Mouse (Mus musculus) left cerebral cortex, postnatal 4 days (tissue): Measurements from ENCODE around the gene Gm11563. TPM values are rescaled to one million over a fixed set of nuclear protein-coding genes. Genes with fewer than 3 reads are reported as not detected.

Experiments
- DNase-seq: peaks from one replicate; pipeline ENCODE4 v3.0.0-alpha.2; 2022
- intact Hi-C: fragments of 180-260 bp; cut with DNase I; formaldehyde crosslinking; loops from one replicate; pipeline ENCODE4 v1.15.1; 2025
- total RNA-seq, 2 experiments: library from RNA; stranded (reverse); gene quantifications; 2 replicates each; pipeline ENCODE4 v1.2.3; 2021

Gene Gm11563
- total RNA-seq, 2 experiments from 2014 or later: not detected

DNA sequence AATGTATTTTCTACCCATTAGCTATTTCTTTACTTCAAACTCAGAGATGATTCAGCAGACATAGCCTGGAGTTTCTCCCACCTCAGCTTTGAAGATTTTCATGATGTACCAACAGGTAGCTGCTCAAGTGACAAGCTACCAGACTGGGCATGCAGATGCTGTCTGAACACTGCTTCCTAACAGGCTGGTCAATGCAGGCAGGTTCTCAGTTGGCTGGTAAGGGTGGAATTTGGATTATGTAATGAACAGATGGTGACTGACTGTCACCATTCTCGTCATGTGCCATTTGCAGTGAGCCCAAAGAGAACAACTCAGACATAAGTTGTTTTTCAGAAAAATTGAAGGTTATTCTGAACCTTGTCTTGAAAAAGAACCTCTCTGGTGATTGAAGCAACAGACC is 49.6 kb downstream of the Gm11563 start:
- no peak for DNase-seq

More for the DNA sequence above, 49.6 kb downstream of the Gm11563 start:
- intact Hi-C loops: no loop called here

Other genes starting within 250 kb of the Gm11563 start
- gene Krt12, start 236.7 kb downstream of the Gm11563 start, total RNA-seq: 1 to 10 TPM; 1.2 to 1.7 TPM
- gene Krt20, start 220.8 kb downstream of the Gm11563 start, total RNA-seq: not detected
- gene Krt23, start 165.8 kb downstream of the Gm11563 start, total RNA-seq: not detected
- not detected for gene Krt39, start 137.6 kb downstream of the Gm11563 start, total RNA-seq
- gene Krt40, start 115.8 kb downstream of the Gm11563 start, total RNA-seq: not detected
- not detected for gene Krtap3-3, start 108.1 kb downstream of the Gm11563 start, total RNA-seq
- not detected for gene Krtap3-2, start 102.1 kb downstream of the Gm11563 start, total RNA-seq
- gene Gm11939, start 99.5 kb downstream of the Gm11563 start, total RNA-seq: not detected
- not detected for gene Krtap3-1, start 92.3 kb downstream of the Gm11563 start, total RNA-seq
- not detected for gene Krtap1-5, start 77.9 kb downstream of the Gm11563 start, total RNA-seq
- gene Krtap1-4, start 75.3 kb downstream of the Gm11563 start, total RNA-seq: not detected
- not detected for gene Krtap1-3, start 67.6 kb downstream of the Gm11563 start, total RNA-seq
- not detected for gene Krtap9-3, start 60.9 kb downstream of the Gm11563 start, total RNA-seq
- gene Gm11938, start 55.7 kb downstream of the Gm11563 start, total RNA-seq: not detected
- gene Gm11937, start 48.8 kb downstream of the Gm11563 start, total RNA-seq: not detected
- not detected for gene Krtap2-4, start 44.1 kb downstream of the Gm11563 start, total RNA-seq
- not detected for gene Gm11562, start 38.5 kb downstream of the Gm11563 start, total RNA-seq
- not detected for gene Krtap4-1, start 30.7 kb downstream of the Gm11563 start, total RNA-seq
- gene Krtap4-2, start 23.9 kb downstream of the Gm11563 start, total RNA-seq: not detected
- not detected for gene Krtap4-7, start 14.9 kb downstream of the Gm11563 start, total RNA-seq
- gene Gm11555, start 8.7 kb downstream of the Gm11563 start, total RNA-seq: not detected
- gene Krtap4-6, start 7.0 kb upstream of the Gm11563 start, total RNA-seq: not detected
- gene Gm14190, start 31.8 kb upstream of the Gm11563 start, total RNA-seq: not detected
- not detected for gene Gm14180, start 75.3 kb upstream of the Gm11563 start, total RNA-seq
- gene Gm11595, start 114.0 kb upstream of the Gm11563 start, total RNA-seq: not detected
- gene Krtap4-8, start 121.7 kb upstream of the Gm11563 start, total RNA-seq: not detected
- not detected for gene Krtap4-9, start 126.2 kb upstream of the Gm11563 start, total RNA-seq
- gene Gm11596, start 134.5 kb upstream of the Gm11563 start, total RNA-seq: not detected
- not detected for gene Gm11569, start 140.0 kb upstream of the Gm11563 start, total RNA-seq
- not detected for gene Gm11554, start 145.5 kb upstream of the Gm11563 start, total RNA-seq
- not detected for gene Krtap4-13, start 150.9 kb upstream of the Gm11563 start, total RNA-seq
- gene Gm11564, start 156.7 kb upstream of the Gm11563 start, total RNA-seq: not detected
- not detected for gene 2300003K06Rik, start 179.1 kb upstream of the Gm11563 start, total RNA-seq
- not detected for gene Krtap4-16, start 192.6 kb upstream of the Gm11563 start, total RNA-seq
- not detected for gene Gm11568, start 199.0 kb upstream of the Gm11563 start, total RNA-seq
- not detected for gene Gm11559, start 205.5 kb upstream of the Gm11563 start, total RNA-seq
- not detected for gene Krtap9-1, start 214.4 kb upstream of the Gm11563 start, total RNA-seq
- gene Gm11567, start 220.2 kb upstream of the Gm11563 start, total RNA-seq: not detected
- not detected for gene Krtap31-1, start 249.0 kb upstream of the Gm11563 start, total RNA-seq